Mouse (Mus musculus) mature B cell (primary cell): ENCODE results near the gene Reln.

Experiments
- in situ Hi-C: fragments of 300-500 bp; cut with MboI; formaldehyde crosslinking; loops from 2 replicates; pipeline ENCODE4 v1.14.3; 2019

The Reln gene

DNA sequence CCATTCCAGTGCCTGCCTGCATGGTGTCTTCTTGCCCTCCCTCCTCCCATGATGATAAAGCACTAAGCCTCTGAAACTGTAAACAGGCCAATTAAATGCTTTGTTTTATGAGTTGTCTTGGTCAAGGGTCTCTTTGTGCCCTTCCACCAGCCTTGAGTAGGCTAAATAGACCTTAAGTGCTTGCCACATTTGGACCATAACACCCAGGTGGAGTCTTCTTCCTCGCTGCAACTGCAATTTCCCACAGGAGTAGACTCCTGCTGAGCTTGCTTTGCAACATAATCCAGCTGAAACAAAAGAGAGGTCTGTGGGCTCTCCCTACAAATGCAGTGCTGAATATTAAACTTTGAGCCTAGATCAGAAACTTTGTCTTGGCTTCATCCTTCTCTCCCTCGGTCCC is 35.5 kb downstream of the Reln start:
- in situ Hi-C loops = no loop called here

- in situ Hi-C loops = no loop called here
Observed at GRCm38 (mm10) chr5:22307853-22308252, 36.6 kb downstream of the Reln start.

GRCm38 (mm10) chr5:22307072-22307471 is 37.4 kb downstream of the Reln start:
- in situ Hi-C loops = no loop called here

DNA sequence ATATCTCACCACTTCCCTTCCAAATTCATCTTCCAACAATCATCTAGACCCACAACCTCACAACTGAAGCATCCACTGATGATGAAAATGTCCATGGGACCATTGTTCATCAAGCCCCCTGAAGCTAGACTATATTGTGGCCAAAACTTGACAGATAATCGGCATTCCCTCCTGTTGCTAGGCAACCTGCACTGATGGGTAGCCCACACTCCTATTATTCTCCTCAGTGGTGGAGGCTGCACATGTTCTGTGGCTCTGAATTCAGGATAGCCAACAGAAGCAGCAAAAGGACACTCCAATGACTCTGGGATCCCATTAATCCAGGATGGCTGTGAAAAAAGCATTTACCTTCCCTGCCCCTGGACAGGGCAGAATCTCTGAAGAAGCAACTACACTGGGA is 40.8 kb downstream of the Reln start:
- in situ Hi-C loops = no loop called here

DNA sequence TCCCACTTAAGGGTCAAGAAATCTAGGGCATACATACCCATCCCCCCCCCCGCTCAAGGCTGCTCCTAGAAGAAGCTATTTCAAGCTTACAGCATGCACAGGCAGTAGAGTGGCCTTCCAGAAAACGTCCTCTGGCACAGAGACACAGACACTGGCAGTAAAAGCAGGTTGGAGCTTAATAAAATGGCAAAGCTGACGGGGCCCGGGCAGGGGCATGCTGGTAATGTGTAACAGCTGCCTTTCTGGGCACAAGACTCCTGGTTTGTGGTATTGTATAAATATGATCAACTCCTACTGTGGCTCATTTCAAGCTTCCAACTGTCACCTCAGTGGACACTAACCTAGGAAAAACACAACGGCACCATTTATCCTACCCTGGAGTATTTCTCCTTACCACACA is 42.2 kb downstream of the Reln start:
- in situ Hi-C loops = no loop called here

DNA sequence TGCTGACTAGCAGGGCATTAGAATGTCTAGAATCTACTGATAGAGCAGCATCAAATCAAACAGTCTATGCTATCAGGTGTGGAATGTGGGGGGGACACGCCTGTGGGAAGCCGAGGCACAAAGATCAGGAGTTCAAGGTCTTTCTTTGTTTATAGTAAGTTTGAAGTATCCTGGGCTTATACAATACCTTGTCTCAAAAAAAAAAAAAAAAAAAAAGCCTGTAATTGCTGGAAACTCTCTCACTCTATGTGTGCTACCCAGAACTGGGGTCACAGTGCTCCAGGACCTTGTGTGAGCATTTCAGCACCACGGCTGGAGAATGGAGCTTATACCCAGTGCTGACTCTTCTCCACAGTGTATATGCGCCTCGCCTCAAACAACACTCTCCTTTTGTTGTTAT is 43.7 kb downstream of the Reln start:
- in situ Hi-C loops = no loop called here

- in situ Hi-C loops = no loop called here
Observed at GRCm38 (mm10) chr5:22300046-22300445, 44.5 kb downstream of the Reln start.

DNA sequence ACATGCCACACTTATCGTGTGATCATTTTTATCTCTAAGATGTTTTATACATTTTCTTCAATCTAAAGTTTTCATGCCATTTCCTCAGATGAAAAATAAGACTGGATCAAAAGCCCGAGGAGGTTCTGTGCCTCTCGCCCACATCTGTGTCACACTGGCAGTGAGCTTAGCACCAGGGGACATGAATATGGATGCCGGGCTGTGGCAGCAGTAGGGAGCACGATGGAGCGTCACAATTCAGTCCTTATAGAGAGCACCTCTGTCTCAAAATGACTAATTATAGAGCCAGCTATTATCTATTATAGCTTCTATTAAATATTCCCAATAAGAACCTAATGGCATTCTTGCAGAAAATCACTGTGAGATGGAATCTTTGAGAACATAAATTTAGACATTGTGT is 49.3 kb downstream of the Reln start:
- in situ Hi-C loops = no loop called here

- in situ Hi-C loops = no loop called here
Observed at GRCm38 (mm10) chr5:22291409-22291808, 53.1 kb downstream of the Reln start.

DNA sequence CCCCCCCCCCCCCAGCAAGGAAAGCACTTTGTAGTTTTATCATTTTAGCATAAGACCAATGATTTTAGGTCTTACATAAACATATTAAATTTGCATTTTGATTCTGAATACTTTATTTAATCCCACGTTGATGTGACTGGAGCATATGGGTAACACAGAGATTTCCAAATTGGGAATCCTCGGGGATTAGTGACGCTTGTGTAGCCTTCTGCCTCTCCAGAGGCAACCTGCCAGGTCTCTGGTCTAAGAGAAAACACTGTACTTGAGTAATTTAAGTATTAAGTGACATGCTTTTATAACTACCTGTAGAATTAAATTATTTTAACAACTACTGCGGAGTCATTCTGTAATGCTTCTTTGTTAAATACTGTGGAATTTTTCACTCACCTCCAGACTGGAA is 59.1 kb downstream of the Reln start:
- in situ Hi-C loops = no loop called here

GRCm38 (mm10) chr5:22282141-22282665 is 62.3 kb downstream of the Reln start:
- in situ Hi-C loops = no loop called here

DNA sequence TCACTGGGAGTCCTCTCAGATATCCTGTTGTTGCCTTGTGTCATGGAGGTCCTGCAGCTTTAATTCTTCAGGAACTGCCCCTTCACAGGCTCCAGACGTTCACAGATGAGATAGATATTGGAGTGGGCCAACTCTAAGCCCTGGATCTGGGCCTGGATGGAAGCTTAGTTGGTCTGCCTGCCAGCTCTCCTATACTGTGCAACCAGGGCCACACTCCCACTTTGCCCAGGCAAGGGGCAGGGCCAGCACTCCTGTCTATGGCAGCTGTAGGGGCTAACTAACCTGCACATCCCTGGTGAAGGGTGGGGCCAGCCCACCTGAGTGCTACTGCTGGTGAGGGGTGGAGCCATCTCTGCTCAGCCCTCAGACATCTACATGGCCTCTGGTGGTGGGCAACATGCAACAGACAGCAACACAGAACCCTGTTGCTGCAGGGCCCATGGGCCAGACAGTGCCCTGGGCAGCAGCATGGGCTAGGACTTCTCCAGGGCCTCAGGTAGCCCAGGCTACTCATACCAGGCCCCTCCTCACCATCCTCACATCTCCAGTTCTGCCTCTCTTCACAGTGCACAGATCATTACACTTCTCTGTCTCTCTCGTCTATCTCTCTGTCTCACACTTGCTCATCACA is 63.9 kb downstream of the Reln start:
- in situ Hi-C loops = no loop called here

DNA sequence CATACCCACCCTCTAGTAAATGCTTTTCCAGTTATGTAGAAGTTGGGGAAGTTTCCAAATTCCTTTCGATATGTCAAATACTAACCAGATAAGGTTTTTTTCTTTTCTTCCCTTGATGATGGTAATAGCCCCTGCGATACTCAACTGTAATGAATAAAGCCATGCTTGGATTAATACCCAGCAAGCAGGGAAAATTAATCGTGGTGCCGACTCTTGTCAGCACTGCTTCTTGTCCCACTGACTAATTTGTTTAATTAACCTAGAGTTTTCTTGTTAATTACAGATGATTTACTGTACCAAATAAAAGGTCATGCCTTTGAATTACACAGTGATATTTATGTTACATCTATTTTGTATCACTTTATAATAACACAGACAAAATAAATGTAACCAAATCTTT is 65.3 kb downstream of the Reln start:
- in situ Hi-C loops = no loop called here

GRCm38 (mm10) chr5:22274134-22274533 is 70.4 kb downstream of the Reln start:
- in situ Hi-C loops = no loop called here

GRCm38 (mm10) chr5:22266489-22267301 is 77.8 kb downstream of the Reln start:
- in situ Hi-C loops = no loop called here

DNA sequence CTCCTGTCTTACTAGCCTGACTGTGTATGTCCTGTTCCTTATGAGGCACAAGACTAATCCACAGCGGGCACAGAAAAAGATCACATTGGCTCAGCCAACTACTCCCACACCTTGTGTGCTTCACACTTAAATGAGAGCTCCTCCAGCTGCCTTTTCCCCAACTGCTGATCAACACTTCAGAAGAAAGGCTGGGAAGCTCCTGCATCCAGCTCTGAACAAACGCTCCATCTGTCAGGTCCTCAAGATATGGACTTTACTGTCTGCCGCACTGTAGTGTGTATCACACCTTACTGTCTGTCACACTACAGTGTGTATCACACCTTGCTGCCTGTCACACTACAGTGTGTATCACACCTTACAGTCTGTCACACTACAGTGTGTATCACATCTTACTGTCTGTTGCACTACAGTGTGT is 82.1 kb downstream of the Reln start:
- in situ Hi-C loops = no loop called here

GRCm38 (mm10) chr5:22255346-22255745 is 89.2 kb downstream of the Reln start:
- in situ Hi-C loops = no loop called here

DNA sequence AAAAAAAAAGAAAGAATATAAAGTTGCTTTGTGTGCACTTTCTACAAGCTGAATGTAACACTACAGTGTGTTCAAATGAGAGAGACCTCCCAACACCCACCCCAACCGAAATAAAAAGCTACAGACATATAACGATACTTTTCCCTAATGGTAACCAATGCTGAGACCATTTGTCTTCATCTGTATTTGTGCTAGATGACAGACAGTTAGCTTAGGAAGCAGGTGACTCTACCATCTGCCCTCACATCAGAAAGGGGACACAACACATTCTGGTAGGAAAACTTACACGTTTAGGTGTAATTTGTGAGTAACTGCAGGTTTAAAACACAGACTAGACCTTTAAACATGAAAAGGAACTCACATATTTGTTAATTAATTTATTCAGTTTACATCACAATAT is 90.6 kb downstream of the Reln start:
- in situ Hi-C loops = no loop called here

DNA sequence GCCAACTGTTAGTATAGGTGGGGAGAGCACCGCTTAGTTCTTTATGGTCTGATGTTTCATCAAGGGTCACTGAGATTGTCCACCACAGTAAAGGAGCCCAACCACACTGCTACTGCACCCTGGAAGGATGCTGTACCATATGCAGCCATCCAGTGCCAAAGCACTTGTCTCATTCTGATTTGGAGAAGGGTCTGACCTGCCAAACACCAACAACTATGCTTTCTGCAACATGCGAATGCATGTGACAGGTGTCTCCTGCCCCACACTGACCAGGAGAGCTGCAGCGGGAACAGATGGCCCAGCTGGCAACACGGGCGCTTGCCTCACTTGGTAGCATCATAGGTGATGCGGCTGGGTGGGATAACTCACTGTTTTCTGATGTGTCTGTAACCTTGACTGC is 91.2 kb downstream of the Reln start:
- in situ Hi-C loops = no loop called here

- in situ Hi-C loops = no loop called here
Observed at GRCm38 (mm10) chr5:22247850-22248249, 96.7 kb downstream of the Reln start.

DNA sequence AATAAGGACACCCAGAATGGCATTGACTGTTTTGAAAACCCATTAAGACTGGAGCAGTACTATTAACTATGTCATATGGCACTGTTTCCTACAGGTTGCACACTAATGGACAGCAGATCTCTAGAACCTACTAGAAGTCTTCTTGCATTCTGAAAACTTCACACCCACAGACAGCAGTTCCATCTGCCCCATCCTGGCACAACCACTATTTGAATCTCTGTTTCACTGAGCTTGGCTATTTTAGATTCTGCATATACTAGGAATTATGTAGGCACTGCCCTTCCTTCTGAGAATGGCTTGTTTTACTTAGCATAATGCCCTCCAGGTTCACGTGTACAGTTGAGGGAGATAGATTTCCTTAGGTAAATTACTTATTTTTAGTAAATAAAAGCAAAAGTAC is 99.4 kb downstream of the Reln start:
- in situ Hi-C loops = no loop called here

- in situ Hi-C loops = no loop called here
Observed at GRCm38 (mm10) chr5:22243538-22243937, 101.0 kb downstream of the Reln start.

DNA sequence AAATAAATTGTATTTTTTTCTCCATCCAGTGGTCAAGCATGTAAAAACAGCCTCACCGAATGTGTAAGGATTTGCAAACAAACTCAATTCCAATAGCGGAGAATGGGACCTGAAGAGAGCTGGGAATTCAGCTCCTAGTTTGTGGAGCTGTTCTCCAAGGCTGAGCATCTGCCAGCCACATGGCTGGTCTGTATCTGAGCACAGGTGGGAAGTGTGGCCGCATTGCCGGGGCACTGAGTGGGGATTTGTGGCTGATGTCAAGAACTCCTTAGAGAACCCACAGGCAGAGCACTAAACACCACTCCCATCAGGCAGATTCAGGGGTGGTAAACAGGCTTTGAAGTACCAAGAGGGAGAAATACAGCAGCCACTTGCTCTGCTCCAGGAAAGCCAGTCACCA is 102.9 kb downstream of the Reln start:
- in situ Hi-C loops = no loop called here
